Mouse (Mus musculus): ENCODE results near the gene 6430550D23Rik. TPM values are rescaled to one million over a fixed set of nuclear protein-coding genes. Genes with fewer than 3 reads are reported as not detected.

The 6430550D23Rik gene
- polyA plus RNA-seq (2014; fragmentation: Nextera tagmentation; extraction: Ambion mirVana), result 0.62 and 1.1 TPM in 2 replicates

GRCm38 (mm10) chr2:156007888-156008532 is at the start of gene 6430550D23Rik, which contains the start of gene Ergic3:
6430550D23Rik (minus strand) TSS chr2:156007977.
Ergic3 (plus strand) TSS chr2:156008045.
- Histone ChIP-seq H3K4me3 (ENCODE audit: low read depth, low read length) (peak within 1 kb of the TSS; percentile 86), H3K27ac (ENCODE audit: low read depth, low read length) (peak within 1 kb of the TSS; percentile 35; the same call in 1 of the 2 replicates), H3K4me2 (peak within 1 kb of the TSS; percentile 79), H3K9me3 (ENCODE audit: control insufficient read depth, low read length) (no peaks in the 10 kb centered on the region), H3K36me3 (ENCODE audit: control insufficient read depth, insufficient read depth, low read length) (peaks cover 12% of the 10 kb centered on the region), H3K9ac (ENCODE audit: low read length) (peak within 1 kb of the TSS; percentile 80), H3K4me1 (ENCODE audit: control insufficient read depth, insufficient read depth, low read length) (peaks cover 8% of the 10 kb centered on the region), H3K27me3 (ENCODE audit: control insufficient read depth, insufficient read depth, low read length) (no peaks in the 10 kb centered on the region)
- ATAC-seq (ENCODE audit: low FRiP score) (peak; percentile 99), DNase-seq (ENCODE audit: low spot score, missing footprints) (peak; percentile 99)
- under 1% methylated on average over 45 of the region's 45 CpGs for WGBS

GRCm38 (mm10) chr2:156052816-156053215 is 45.0 kb upstream of the 6430550D23Rik start, which contains the start of gene Fer1l4:
Fer1l4 (minus strand) TSS chr2:156052947.
- ATAC-seq (ENCODE audit: low FRiP score) (no peak), DNase-seq (ENCODE audit: low spot score, missing footprints) (no peak)
- Histone ChIP-seq H3K27ac (ENCODE audit: low read depth, low read length) (no peak within 1 kb of the TSS), H3K4me2 (no peak within 1 kb of the TSS), H3K4me1 (ENCODE audit: control insufficient read depth, insufficient read depth, low read length) (no peaks in the 10 kb centered on the region), H3K27me3 (ENCODE audit: control insufficient read depth, insufficient read depth, low read length) (no peaks in the 10 kb centered on the region), H3K9me3 (ENCODE audit: control insufficient read depth, low read length) (no peaks in the 10 kb centered on the region), H3K4me3 (ENCODE audit: low read depth, low read length) (no peak within 1 kb of the TSS), H3K36me3 (ENCODE audit: control insufficient read depth, insufficient read depth, low read length) (no peaks in the 10 kb centered on the region), H3K9ac (ENCODE audit: low read length) (no peak within 1 kb of the TSS)
- WGBS, result 85% methylated on average over 9 of the region's 9 CpGs

- H3K4me1 ChIP-seq (ENCODE audit: control insufficient read depth, insufficient read depth, low read length), result no peaks in the 10 kb centered on the region
- DNase-seq (ENCODE audit: low spot score, missing footprints) (no peak), ATAC-seq (ENCODE audit: low FRiP score) (no peak)
- H3K27ac ChIP-seq (ENCODE audit: low read depth, low read length), result no peak overlapping the region
- no peaks in the 10 kb centered on the region for H3K9me3 ChIP-seq (ENCODE audit: control insufficient read depth, low read length)
- no peaks in the 10 kb centered on the region for H3K36me3 ChIP-seq (ENCODE audit: control insufficient read depth, insufficient read depth, low read length)
- no peaks in the 10 kb centered on the region for H3K27me3 ChIP-seq (ENCODE audit: control insufficient read depth, insufficient read depth, low read length)
- WGBS, result 7% methylated on average over 19 of the region's 19 CpGs
- no peak overlapping the region for H3K4me2 ChIP-seq
- no peak overlapping the region for H3K9ac ChIP-seq (ENCODE audit: low read length)
- no peak overlapping the region for H3K4me3 ChIP-seq (ENCODE audit: low read depth, low read length)
Measured at GRCm38 (mm10) chr2:156047929-156048328, 40.2 kb upstream of the 6430550D23Rik start.

GRCm38 (mm10) chr2:156042903-156043302 is 35.1 kb upstream of the 6430550D23Rik start:
- H3K36me3 ChIP-seq (ENCODE audit: control insufficient read depth, insufficient read depth, low read length), result no peaks in the 10 kb centered on the region
- H3K27ac ChIP-seq (ENCODE audit: low read depth, low read length), result no peak overlapping the region
- H3K9ac ChIP-seq (ENCODE audit: low read length), result no peak overlapping the region
- ATAC-seq (ENCODE audit: low FRiP score) (no peak), DNase-seq (ENCODE audit: low spot score, missing footprints) (peak; percentile 64)
- no peaks in the 10 kb centered on the region for H3K4me1 ChIP-seq (ENCODE audit: control insufficient read depth, insufficient read depth, low read length)
- H3K9me3 ChIP-seq (ENCODE audit: control insufficient read depth, low read length), result no peaks in the 10 kb centered on the region
- H3K4me2 ChIP-seq, result no peak overlapping the region
- H3K4me3 ChIP-seq (ENCODE audit: low read depth, low read length), result no peak overlapping the region
- no peaks in the 10 kb centered on the region for H3K27me3 ChIP-seq (ENCODE audit: control insufficient read depth, insufficient read depth, low read length)
- 85% methylated on average over 8 of the region's 8 CpGs for WGBS

GRCm38 (mm10) chr2:156039390-156039789 is 31.6 kb upstream of the 6430550D23Rik start:
- Histone ChIP-seq H3K9me3 (ENCODE audit: control insufficient read depth, low read length) (no peaks in the 10 kb centered on the region), H3K27me3 (ENCODE audit: control insufficient read depth, insufficient read depth, low read length) (no peaks in the 10 kb centered on the region), H3K4me2 (no peak overlapping the region), H3K4me3 (ENCODE audit: low read depth, low read length) (no peak overlapping the region), H3K36me3 (ENCODE audit: control insufficient read depth, insufficient read depth, low read length) (no peaks in the 10 kb centered on the region), H3K27ac (ENCODE audit: low read depth, low read length) (no peak overlapping the region), H3K4me1 (ENCODE audit: control insufficient read depth, insufficient read depth, low read length) (no peaks in the 10 kb centered on the region), H3K9ac (ENCODE audit: low read length) (no peak overlapping the region)
- WGBS, result 87% methylated on average over 3 of the region's 3 CpGs
- no peak for DNase-seq (ENCODE audit: low spot score, missing footprints)
- ATAC-seq (ENCODE audit: low FRiP score), result no peak

- DNase-seq (ENCODE audit: low spot score, missing footprints) (no peak), ATAC-seq (ENCODE audit: low FRiP score) (no peak)
- no peak overlapping the region for H3K4me2 ChIP-seq
- no peaks in the 10 kb centered on the region for H3K9me3 ChIP-seq (ENCODE audit: control insufficient read depth, low read length)
- no peak overlapping the region for H3K4me3 ChIP-seq (ENCODE audit: low read depth, low read length)
- H3K4me1 ChIP-seq (ENCODE audit: control insufficient read depth, insufficient read depth, low read length), result no peaks in the 10 kb centered on the region
- no peaks in the 10 kb centered on the region for H3K36me3 ChIP-seq (ENCODE audit: control insufficient read depth, insufficient read depth, low read length)
- H3K9ac ChIP-seq (ENCODE audit: low read length), result no peak overlapping the region
- no peaks in the 10 kb centered on the region for H3K27me3 ChIP-seq (ENCODE audit: control insufficient read depth, insufficient read depth, low read length)
- no peak overlapping the region for H3K27ac ChIP-seq (ENCODE audit: low read depth, low read length)
Measured at GRCm38 (mm10) chr2:156025482-156025881, 17.7 kb upstream of the 6430550D23Rik start.

- Histone ChIP-seq H3K27ac (ENCODE audit: low read depth, low read length) (no peak overlapping the region), H3K27me3 (ENCODE audit: control insufficient read depth, insufficient read depth, low read length) (no peaks in the 10 kb centered on the region), H3K4me2 (no peak overlapping the region), H3K9ac (ENCODE audit: low read length) (no peak overlapping the region), H3K36me3 (ENCODE audit: control insufficient read depth, insufficient read depth, low read length) (peaks cover 5% of the 10 kb centered on the region; the same call in 1 of the 2 replicates), H3K4me1 (ENCODE audit: control insufficient read depth, insufficient read depth, low read length) (no peaks in the 10 kb centered on the region), H3K4me3 (ENCODE audit: low read depth, low read length) (no peak overlapping the region), H3K9me3 (ENCODE audit: control insufficient read depth, low read length) (no peaks in the 10 kb centered on the region)
- WGBS, result 84% methylated on average over 2 of the region's 2 CpGs
- no peak for DNase-seq (ENCODE audit: low spot score, missing footprints)
- no peak for ATAC-seq (ENCODE audit: low FRiP score)
Measured at GRCm38 (mm10) chr2:156021765-156022164, 14.0 kb upstream of the 6430550D23Rik start.

- H3K4me2 ChIP-seq, result no peak overlapping the region
- H3K9me3 ChIP-seq (ENCODE audit: control insufficient read depth, low read length), result no peaks in the 10 kb centered on the region
- H3K9ac ChIP-seq (ENCODE audit: low read length), result no peak overlapping the region
- no peak overlapping the region for H3K4me3 ChIP-seq (ENCODE audit: low read depth, low read length)
- peaks cover 6% of the 10 kb centered on the region for H3K36me3 ChIP-seq (ENCODE audit: control insufficient read depth, insufficient read depth, low read length)
- WGBS, result 94% methylated on average over 8 of the region's 8 CpGs
- DNase-seq (ENCODE audit: low spot score, missing footprints) (no peak), ATAC-seq (ENCODE audit: low FRiP score) (no peak)
- H3K27me3 ChIP-seq (ENCODE audit: control insufficient read depth, insufficient read depth, low read length), result no peaks in the 10 kb centered on the region
- no peak overlapping the region for H3K27ac ChIP-seq (ENCODE audit: low read depth, low read length)
- H3K4me1 ChIP-seq (ENCODE audit: control insufficient read depth, insufficient read depth, low read length), result no peaks in the 10 kb centered on the region
Measured at GRCm38 (mm10) chr2:156021219-156021618, 13.4 kb upstream of the 6430550D23Rik start.

- Histone ChIP-seq H3K27ac (ENCODE audit: low read depth, low read length) (no peak overlapping the region), H3K4me1 (ENCODE audit: control insufficient read depth, insufficient read depth, low read length) (no peaks in the 10 kb centered on the region), H3K9ac (ENCODE audit: low read length) (no peak overlapping the region), H3K27me3 (ENCODE audit: control insufficient read depth, insufficient read depth, low read length) (no peaks in the 10 kb centered on the region), H3K4me3 (ENCODE audit: low read depth, low read length) (no peak overlapping the region), H3K36me3 (ENCODE audit: control insufficient read depth, insufficient read depth, low read length) (peaks cover 27% of the 10 kb centered on the region), H3K9me3 (ENCODE audit: control insufficient read depth, low read length) (no peaks in the 10 kb centered on the region), H3K4me2 (no peak overlapping the region)
- DNase-seq (ENCODE audit: low spot score, missing footprints) (no peak), ATAC-seq (ENCODE audit: low FRiP score) (no peak)
- WGBS, result 91% methylated on average over 3 of the region's 3 CpGs
Measured at GRCm38 (mm10) chr2:156018106-156018505, 10.3 kb upstream of the 6430550D23Rik start.

All from midbrain, embryonic 11.5 days (tissue).